In the genomic region with DNA sequence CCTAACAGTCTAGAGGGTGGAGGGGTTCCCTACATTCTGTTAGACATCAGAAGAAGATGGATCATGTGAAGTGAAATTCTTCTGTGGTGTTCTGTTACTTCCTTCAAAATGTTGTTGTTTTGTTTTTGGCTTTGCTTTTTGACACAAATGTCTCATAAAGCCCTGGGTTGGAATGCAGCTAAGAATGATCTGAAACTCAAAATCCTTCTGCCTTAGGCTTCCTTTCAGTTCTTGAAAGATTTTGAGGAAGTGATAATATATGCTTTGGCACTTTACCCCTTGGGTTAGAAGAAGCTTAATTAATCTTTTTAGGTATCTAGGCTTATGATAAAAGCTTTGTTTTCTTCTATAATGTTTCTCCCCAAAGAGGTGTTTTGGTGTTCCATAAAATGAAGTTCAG, we compare ENCODE assay signal across 25 mouse cellular contexts. TPM values are rescaled to one million over a fixed set of nuclear protein-coding genes. Genes with fewer than 3 reads are reported as not detected.
DNase-seq lines count a peak whose midpoint lies in the region; ATAC-seq and TF ChIP-seq lines count a peak whose summit lies in the region.
"Had no signal": no experiment of that assay in that cellular context is flagged by ENCODE, and none has a peak within 500 bp of the region (broad histone marks: within the 10 kb centered on the region; RNA-seq: fewer than 3 reads in every experiment).

No protein-coding gene starts in this region.

- ATAC-seq in liver, embryonic 12.5 days, result no peak
- ATAC-seq in granulocyte monocyte progenitor cell, adult 5-6 weeks (replicated peaks; ENCODE audit: poor library complexity, severe bottlenecking), result peak; percentile 71
- ATAC-seq in forebrain, embryonic 16.5 days, result no peak
- ATAC-seq in forebrain, embryonic 15.5 days (replicated peaks), result no peak
- ATAC-seq: forebrain, embryonic 14.5 days; hindbrain, postnatal 0 days; inflammation-experienced regulatory T-cells, adult 6 months; intestine, embryonic 16.5 days had no signal

- no peaks in the 10 kb centered on the region for H3K36me3 ChIP-seq in liver, adult 2 months (ENCODE audit: control insufficient read depth, insufficient read depth, low read length)
- H3K36me3 ChIP-seq in liver, embryonic 12.5 days, result no peaks in the 10 kb centered on the region
- H3K36me3 ChIP-seq in splenic B cell, adult 2 months (ENCODE audit: control insufficient read depth, insufficient read depth, low read length, poor library complexity, severe bottlenecking), result no peaks in the 10 kb centered on the region
- H3K36me3 ChIP-seq in forebrain, embryonic 16.5 days (ENCODE audit: control insufficient read depth, insufficient read depth), result no peaks in the 10 kb centered on the region
- no peaks in the 10 kb centered on the region for H3K36me3 ChIP-seq in forebrain, embryonic 15.5 days
- H3K36me3 ChIP-seq: embryonic facial prominence, embryonic 12.5 days; embryonic facial prominence, embryonic 15.5 days; heart, embryonic 10.5 days; heart, embryonic 13.5 days had no signal

- H3K27me3 ChIP-seq in liver, adult 2 months (ENCODE audit: control insufficient read depth, insufficient read depth, low read length), result no peaks in the 10 kb centered on the region
- H3K27me3 ChIP-seq in liver, embryonic 12.5 days (replicated peaks), result no peaks in the 10 kb centered on the region
- no peaks in the 10 kb centered on the region for H3K27me3 ChIP-seq in splenic B cell, adult 2 months (ENCODE audit: control insufficient read depth, insufficient read depth, low read length, poor library complexity, severe bottlenecking)
- H3K27me3 ChIP-seq in forebrain, embryonic 16.5 days (replicated peaks; ENCODE audit: control insufficient read depth, insufficient read depth, low read length), result no peaks in the 10 kb centered on the region
- no peaks in the 10 kb centered on the region for H3K27me3 ChIP-seq in forebrain, embryonic 15.5 days
- H3K27me3 ChIP-seq: embryonic facial prominence, embryonic 12.5 days; embryonic facial prominence, embryonic 15.5 days; heart, embryonic 13.5 days had no signal

- H3K9ac ChIP-seq in liver, adult 2 months (ENCODE audit: low read depth, low read length), result no peak overlapping the region
- H3K9ac ChIP-seq in liver, embryonic 12.5 days, result no peak overlapping the region
- no peak overlapping the region for H3K9ac ChIP-seq in forebrain, embryonic 16.5 days (replicated peaks; ENCODE audit: low read depth, low read length)
- no peak overlapping the region for H3K9ac ChIP-seq in forebrain, embryonic 15.5 days (replicated peaks)
- H3K9ac ChIP-seq: embryonic facial prominence, embryonic 12.5 days; embryonic facial prominence, embryonic 15.5 days; heart, embryonic 13.5 days; hindbrain, embryonic 14.5 days had no signal

- H3K4me3 ChIP-seq in liver, adult 2 months (ENCODE audit: insufficient read depth, low read depth, low read length), result no peak overlapping the region
- no peak overlapping the region for H3K4me3 ChIP-seq in liver, embryonic 12.5 days
- H3K4me3 ChIP-seq in forebrain, embryonic 16.5 days (replicated peaks; ENCODE audit: low read length), result no peak overlapping the region
- H3K4me3 ChIP-seq in forebrain, embryonic 15.5 days, result no peak overlapping the region
- H3K4me3 ChIP-seq: embryonic facial prominence, embryonic 12.5 days; embryonic facial prominence, embryonic 15.5 days; heart, adult 2 months; heart, embryonic 10.5 days; heart, embryonic 13.5 days had no signal

- H3K4me1 ChIP-seq in liver, adult 2 months (ENCODE audit: control insufficient read depth, insufficient read depth, low read length), result no peaks in the 10 kb centered on the region
- H3K4me1 ChIP-seq in liver, embryonic 12.5 days, result 0 out of 2 replicates have a peak, but pooled peaks cover 4% of the 10 kb centered on the region
- no peaks in the 10 kb centered on the region for H3K4me1 ChIP-seq in forebrain, embryonic 16.5 days (replicated peaks; ENCODE audit: control insufficient read depth, insufficient read depth, low read length)
- H3K4me1 ChIP-seq in forebrain, embryonic 15.5 days, result no peaks in the 10 kb centered on the region
- H3K4me1 ChIP-seq: embryonic facial prominence, embryonic 12.5 days; embryonic facial prominence, embryonic 15.5 days; heart, embryonic 10.5 days; heart, embryonic 13.5 days had no signal

- peak; percentile 28 for DNase-seq in liver, adult 2 months (ENCODE audit: extremely low read depth, low read depth, low spot score)
- peak; percentile 37 for DNase-seq in splenic B cell, adult 2 months (ENCODE audit: low read depth, low spot score)
- DNase-seq: adrenal gland, adult 8-10 months; adrenal gland, postnatal 25 days; B cell, adult 2 months; cerebellum, adult 18-20 months; cerebellum, adult 9-10 months; cerebellum, postnatal 14 days; gastrocnemius, postnatal 14 days; heart, adult 2 months; heart, postnatal 14 days; heart, postnatal 4 days had no signal

- H3K79me2 ChIP-seq in liver, adult 2 months (ENCODE audit: control insufficient read depth, insufficient read depth, low read length), result no peaks in the 10 kb centered on the region

- H3K9me3 ChIP-seq in liver, embryonic 12.5 days (replicated peaks), result no peaks in the 10 kb centered on the region
- no peaks in the 10 kb centered on the region for H3K9me3 ChIP-seq in forebrain, embryonic 16.5 days (ENCODE audit: control insufficient read depth, low read length)
- H3K9me3 ChIP-seq in forebrain, embryonic 15.5 days, result no peaks in the 10 kb centered on the region
- H3K9me3 ChIP-seq: embryonic facial prominence, embryonic 12.5 days; embryonic facial prominence, embryonic 15.5 days; heart, embryonic 10.5 days; heart, embryonic 13.5 days had no signal

- H3K4me2 ChIP-seq in liver, embryonic 12.5 days, result no peak overlapping the region
- no peak overlapping the region for H3K4me2 ChIP-seq in forebrain, embryonic 16.5 days (ENCODE audit: low read length)
- H3K4me2 ChIP-seq in forebrain, embryonic 15.5 days (replicated peaks), result no peak overlapping the region
- H3K4me2 ChIP-seq: embryonic facial prominence, embryonic 12.5 days; embryonic facial prominence, embryonic 15.5 days; heart, embryonic 13.5 days; hindbrain, embryonic 14.5 days had no signal

- TF ChIP-seq CTCF in liver, adult 2 months (IDR thresholded peaks at IDR 0.05; ENCODE audit: low read depth, low read length), result no peak

- TF ChIP-seq POLR2A in liver, adult 2 months (IDR thresholded peaks at IDR 0.05; ENCODE audit: extremely low read depth, insufficient read depth, low read length), result no peak

- H3K27ac ChIP-seq in liver, adult 2 months (replicated peaks; ENCODE audit: insufficient read depth, low read depth, low read length), result no peak overlapping the region
- H3K27ac ChIP-seq in liver, embryonic 12.5 days, result no peak overlapping the region
- no peak overlapping the region for H3K27ac ChIP-seq in forebrain, embryonic 16.5 days (ENCODE audit: low read length)
- H3K27ac ChIP-seq in forebrain, embryonic 15.5 days (replicated peaks), result no peak overlapping the region
- H3K27ac ChIP-seq: embryonic facial prominence, embryonic 12.5 days; embryonic facial prominence, embryonic 15.5 days; heart, adult 2 months; heart, embryonic 10.5 days; heart, embryonic 13.5 days; hindbrain, embryonic 14.5 days; hindbrain, postnatal 0 days had no signal

RNA-seq across cellular contexts. Expression of a gene that starts 34.5 kb away (rescaled TPM):
- 2.5 and 3.0 TPM in 2 replicates for total RNA-seq in liver, adult 2 months (2014; rRNA removed)
- polyA plus RNA-seq in liver, adult 2 months (2012; rRNA removed), result 0.46 and 0.72 TPM in 2 replicates
- 9.8 and 11.1 TPM in 2 replicates for polyA plus RNA-seq in liver, embryonic 12.5 days (2016; fragmentation: Nextera tagmentation; extraction: Ambion mirVana)
- 12.3 and 12.5 TPM in 2 replicates for total RNA-seq in granulocyte monocyte progenitor cell, adult 5-6 weeks (2014; fragmentation: Nextera tagmentation)
- 13.4 and 21.1 TPM in 2 replicates for total RNA-seq in granulocyte monocyte progenitor cell, adult 5-6 weeks (2017)
- polyA plus RNA-seq in forebrain, embryonic 16.5 days (2015; fragmentation: Nextera tagmentation; extraction: Ambion mirVana), result 59.4 and 64.7 TPM in 2 replicates
- 54.1 and 58.3 TPM in 2 replicates for polyA plus RNA-seq in forebrain, embryonic 15.5 days (2015; fragmentation: Nextera tagmentation; extraction: Ambion mirVana)
